Mouse (Mus musculus) limb, embryonic 11.5 days (tissue): Measurements from ENCODE around the gene Lrrc1. TPM values are rescaled to one million over a fixed set of nuclear protein-coding genes. Genes with fewer than 3 reads are reported as not detected.

Source experiments
- ATAC-seq: fragments of 200-750 bp; cut with Nextera tagmentation; 2 replicates; pipeline ENCODE4 v1.8.0; 2017; ENCODE audit warnings: low read depth; ENCODE audit not compliant: insufficient number of reproducible peaks, low FRiP score, low TSS enrichment
- DNase-seq: peaks from one replicate; pipeline ENCODE4 v3.0.0-alpha.2; 2015; ENCODE audit warnings: low spot score
- H3K27ac ChIP-seq: fragments of 300-500 bp; sonication (generic); replicated peaks from 2 replicates; pipeline ENCODE4 v1.5.1; 2014; ENCODE audit warnings: low read depth, mild to moderate bottlenecking, low read length
- H3K27me3 ChIP-seq: fragments of 300-500 bp; sonication (generic); 2 replicates; pipeline ENCODE4 v1.6.1; 2014; ENCODE audit warnings: mild to moderate bottlenecking, low read length, mixed read lengths; ENCODE audit not compliant: control insufficient read depth, insufficient read depth
- H3K36me3 ChIP-seq: fragments of 300-500 bp; sonication (generic); 2 replicates; pipeline ENCODE4 v1.6.1; 2014; ENCODE audit warnings: mild to moderate bottlenecking, low read length, moderate library complexity, mixed read lengths; ENCODE audit not compliant: control insufficient read depth, insufficient read depth
- H3K4me1 ChIP-seq: fragments of 300-500 bp; sonication (generic); 2 replicates; pipeline ENCODE4 v1.6.1; 2014; ENCODE audit warnings: low read length, mixed read lengths; ENCODE audit not compliant: control insufficient read depth, insufficient read depth
- H3K4me2 ChIP-seq: fragments of 300-500 bp; sonication (generic); 2 replicates; pipeline ENCODE4 v1.6.1; 2014; ENCODE audit warnings: low read depth, mild to moderate bottlenecking, moderate library complexity; ENCODE audit not compliant: severe bottlenecking
- H3K4me3 ChIP-seq: fragments of 300-500 bp; sonication (generic); 2 replicates; pipeline ENCODE4 v1.5.1; 2014; ENCODE audit warnings: low read depth, low read length
- H3K9ac ChIP-seq: fragments of 300-500 bp; sonication (generic); 2 replicates; pipeline ENCODE4 v1.6.1; 2014; ENCODE audit warnings: mild to moderate bottlenecking, low read length
- H3K9me3 ChIP-seq: fragments of 300-500 bp; sonication (generic); 2 replicates; pipeline ENCODE4 v1.6.1; 2016; ENCODE audit warnings: low read length; ENCODE audit not compliant: control insufficient read depth
- WGBS: fragments of 180-500 bp; shearing (Covaris S2); extraction: QIAGEN DNeasy Blood & Tissue Kit; methylation state at CpG from one replicate; pipeline ENCODE4 v1.1.7; 2014; 5-methylcytosine and 5-hydroxymethylcytosine counted together
- microRNA-seq: library from miRNA; unstranded; fragments of <30 nt; microRNA quantifications from one replicate; pipeline ENCODE4, GENCODE M21; 2016
- polyA plus RNA-seq: library from polyadenylated mRNA; unstranded; fragments of >200 nt; fragmentation: Nextera tagmentation; extraction: Ambion mirVana; gene quantifications from 2 replicates; pipeline ENCODE4 v1.2.1, GENCODE M21; 2014

The Lrrc1 gene
- polyA plus RNA-seq, 1 experiment from 2014 or later, result 7.1 TPM

DNA sequence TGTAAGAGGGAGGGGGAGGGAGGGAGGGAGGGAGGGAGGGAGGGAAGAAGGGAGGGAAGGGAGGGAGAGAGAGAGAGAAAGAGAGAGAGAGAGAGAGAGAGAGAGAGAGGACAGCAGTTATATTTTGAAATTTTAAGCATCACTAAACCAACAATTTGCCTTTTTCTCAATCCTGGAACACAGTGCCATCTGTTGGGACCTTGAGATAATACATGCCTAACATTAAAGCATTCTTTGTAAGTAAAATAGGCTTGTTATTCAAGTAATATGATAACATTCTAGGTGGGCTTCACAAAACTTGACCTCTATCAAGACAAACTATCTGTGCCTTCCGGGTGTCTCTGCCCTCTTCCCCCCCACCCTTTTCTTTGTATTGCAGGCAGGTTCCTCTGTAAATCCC, 157.9 kb downstream of the Lrrc1 start:
- no peak for ATAC-seq
- Histone ChIP-seq H3K27ac (no peak overlapping the region), H3K9ac (no peak overlapping the region), H3K9me3 (no peaks in the 10 kb centered on the region), H3K27me3 (no peaks in the 10 kb centered on the region), H3K36me3 (no peaks in the 10 kb centered on the region), H3K4me2 (no peak overlapping the region), H3K4me1 (no peaks in the 10 kb centered on the region), H3K4me3 (no peak overlapping the region)
- DNase-seq, result no peak
- WGBS, result 41% methylated on average over 1 of the region's 1 CpGs

DNA sequence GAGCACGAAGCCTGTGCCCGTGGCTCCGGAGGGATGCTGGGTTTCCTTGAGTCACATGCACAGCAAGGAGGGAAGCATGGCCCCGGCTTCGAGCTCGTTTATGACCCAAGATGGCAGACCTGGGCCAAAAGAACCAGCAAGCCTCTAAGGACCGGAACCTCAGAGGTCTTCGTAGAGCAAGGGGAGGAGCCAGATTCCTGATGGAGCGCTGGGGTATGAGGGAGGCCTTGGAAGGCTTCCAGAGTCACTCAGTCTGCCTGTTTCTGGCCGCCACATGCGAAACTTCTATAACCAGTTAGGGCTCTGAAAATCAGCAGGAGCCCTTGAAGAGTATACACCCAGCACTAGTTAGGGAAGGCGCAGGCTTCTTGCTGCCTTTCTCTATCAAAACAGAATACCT, 159.1 kb downstream of the Lrrc1 start:
- DNase-seq (no peak), ATAC-seq (no peak)
- Histone ChIP-seq H3K4me1 (no peaks in the 10 kb centered on the region), H3K9ac (no peak overlapping the region), H3K4me3 (no peak overlapping the region), H3K4me2 (no peak overlapping the region), H3K27me3 (no peaks in the 10 kb centered on the region), H3K36me3 (no peaks in the 10 kb centered on the region), H3K9me3 (no peaks in the 10 kb centered on the region), H3K27ac (no peak overlapping the region)
- WGBS, result 87% methylated on average over 12 of the region's 12 CpGs

DNA sequence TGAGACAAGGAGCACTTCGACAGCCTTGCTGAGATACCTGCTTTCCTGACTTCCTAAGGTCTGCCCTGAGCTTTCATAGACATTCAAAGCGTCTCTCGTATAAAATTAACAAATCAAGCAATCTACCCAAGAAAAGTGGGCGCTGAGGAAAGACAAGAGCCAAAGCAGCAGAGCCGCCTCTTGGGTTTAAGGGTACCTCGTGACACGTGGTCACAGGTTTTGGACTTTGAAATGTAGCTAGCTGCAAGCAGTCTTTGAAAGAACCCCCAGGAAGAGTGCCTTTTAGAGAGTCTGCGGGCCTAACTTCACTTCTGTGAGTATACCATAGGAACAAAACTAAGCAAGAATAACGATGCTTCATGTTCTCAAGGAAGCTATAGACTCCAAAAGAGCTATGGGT, 160.0 kb downstream of the Lrrc1 start:
- no peaks in the 10 kb centered on the region for H3K9me3 ChIP-seq
- no peaks in the 10 kb centered on the region for H3K4me1 ChIP-seq
- no peak overlapping the region for H3K4me3 ChIP-seq
- H3K27me3 ChIP-seq, result no peaks in the 10 kb centered on the region
- H3K27ac ChIP-seq, result no peak overlapping the region
- no peak for ATAC-seq
- no peaks in the 10 kb centered on the region for H3K36me3 ChIP-seq
- no peak overlapping the region for H3K4me2 ChIP-seq
- 87% methylated on average over 9 of the region's 9 CpGs for WGBS
- no peak overlapping the region for H3K9ac ChIP-seq
- DNase-seq, result no peak

DNA sequence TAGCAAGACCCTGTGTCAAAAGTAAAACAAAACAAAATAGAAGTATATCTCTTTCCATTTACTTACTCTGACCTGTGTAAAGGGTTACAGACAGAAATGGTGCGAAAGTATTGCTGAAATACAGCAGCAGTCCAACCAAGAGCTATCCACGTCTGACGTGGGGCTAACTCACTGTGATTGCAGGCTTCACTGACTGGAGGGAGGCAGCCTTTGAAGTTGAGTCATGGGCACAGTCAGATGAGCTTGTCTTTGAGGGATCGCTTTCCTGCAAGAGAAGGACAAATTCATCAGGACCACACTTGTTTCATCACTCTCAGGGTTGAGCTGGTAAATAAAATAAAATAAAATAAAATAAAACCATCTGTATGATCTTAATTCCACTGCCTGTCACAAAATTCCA, 160.7 kb downstream of the Lrrc1 start:
- Histone ChIP-seq H3K4me1 (no peaks in the 10 kb centered on the region), H3K9ac (no peak overlapping the region), H3K9me3 (no peaks in the 10 kb centered on the region), H3K4me2 (no peak overlapping the region), H3K27ac (no peak overlapping the region), H3K4me3 (no peak overlapping the region), H3K36me3 (no peaks in the 10 kb centered on the region), H3K27me3 (no peaks in the 10 kb centered on the region)
- 52% methylated on average over 4 of the region's 4 CpGs for WGBS
- DNase-seq (no peak), ATAC-seq (no peak)

DNA sequence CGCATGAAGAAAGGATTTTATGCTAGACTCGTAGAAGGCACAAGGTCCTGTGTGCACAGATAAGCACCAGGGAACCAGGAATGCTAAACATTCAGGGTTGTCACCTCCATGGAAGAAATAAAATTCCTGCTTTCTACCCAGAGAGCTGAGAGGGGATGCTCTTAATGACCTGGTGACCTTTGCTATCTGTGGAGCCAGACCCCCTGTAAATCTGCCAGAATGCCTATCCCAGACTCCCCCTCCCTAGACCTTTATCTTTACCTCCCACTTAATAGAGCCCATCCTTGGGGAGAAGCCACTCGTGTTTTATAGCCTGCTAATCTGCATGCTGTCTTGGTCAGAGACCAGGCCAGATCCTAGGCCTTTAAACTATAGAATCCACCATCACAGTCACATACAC, 162.2 kb downstream of the Lrrc1 start:
- no peaks in the 10 kb centered on the region for H3K9me3 ChIP-seq
- no peak overlapping the region for H3K4me3 ChIP-seq
- H3K9ac ChIP-seq, result no peak overlapping the region
- WGBS, result 15% methylated on average over 3 of the region's 3 CpGs
- no peak for ATAC-seq
- no peak for DNase-seq
- H3K27ac ChIP-seq, result no peak overlapping the region
- no peak overlapping the region for H3K4me2 ChIP-seq
- no peaks in the 10 kb centered on the region for H3K27me3 ChIP-seq
- no peaks in the 10 kb centered on the region for H3K36me3 ChIP-seq
- no peaks in the 10 kb centered on the region for H3K4me1 ChIP-seq

DNA sequence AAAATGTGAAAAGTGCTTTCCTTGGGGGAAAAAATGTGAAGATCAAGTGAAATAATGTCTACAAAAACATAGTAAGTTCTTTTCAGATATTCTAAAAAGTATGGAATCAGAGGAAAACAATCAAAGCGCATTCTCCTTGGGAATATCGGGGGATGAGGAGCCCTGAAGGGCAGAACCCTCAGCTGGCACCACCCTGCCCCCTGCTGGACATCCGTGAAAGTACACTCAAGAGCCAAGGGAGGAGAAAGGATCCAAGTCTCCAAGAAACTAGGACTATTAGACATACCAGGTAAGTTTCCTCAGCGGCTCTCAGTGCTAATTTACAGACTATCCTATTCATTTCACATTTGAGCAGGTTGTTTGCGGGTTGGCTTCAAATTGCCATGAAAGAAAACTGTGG, 163.1 kb downstream of the Lrrc1 start:
- Histone ChIP-seq H3K27ac (no peak overlapping the region), H3K4me2 (no peak overlapping the region), H3K27me3 (no peaks in the 10 kb centered on the region), H3K4me3 (no peak overlapping the region), H3K36me3 (no peaks in the 10 kb centered on the region), H3K4me1 (no peaks in the 10 kb centered on the region), H3K9me3 (no peaks in the 10 kb centered on the region), H3K9ac (no peak overlapping the region)
- no peak for ATAC-seq
- 21% methylated on average over 5 of the region's 5 CpGs for WGBS
- DNase-seq, result peak; percentile 86

Small RNA genes lying within 50 kb of the gene (microRNA-seq; reads per million reads assigned to microRNA genes)
- not detected for gene Gm25250

Other genes with a start within 250 kb of the Lrrc1 start
- 0.25 TPM in 1 of 2 replicates, not detected in the other for gene Mlip, start 191.9 kb downstream of the Lrrc1 start, polyA plus RNA-seq
- 1.1 TPM in 2 replicates for gene Klhl31, start 91.6 kb upstream of the Lrrc1 start, polyA plus RNA-seq
- gene Gclc, start 209.7 kb upstream of the Lrrc1 start, polyA plus RNA-seq, result 12.3 and 14.4 TPM in 2 replicates